Mouse (Mus musculus) embryonic facial prominence, embryonic 13.5 days (tissue): ENCODE measurements at regions not wholly inside any gene's neighbourhood (a gene's known extent, or its start where the extent isn't known, plus 50 kb on each side); places are given as distances from the start of the nearest gene placed in this dataset.
A peak's percentile ranks its signal among the peaks of the same experiment; 100 is the strongest.

Experiments
- ATAC-seq: fragments of 200-750 bp; cut with Nextera tagmentation; 2 replicates; pipeline ENCODE4 v1.8.0; 2017; ENCODE audit warnings: low read depth; ENCODE audit not compliant: insufficient number of reproducible peaks, insufficient read depth, low FRiP score, low TSS enrichment
- H3K27ac ChIP-seq: fragments of 300-500 bp; sonication (generic); 2 replicates; pipeline ENCODE4 v1.5.1; 2015; ENCODE audit warnings: moderate library complexity, mild to moderate bottlenecking, inconsistent platforms
- H3K27me3 ChIP-seq: fragments of 300-500 bp; sonication (generic); 2 replicates; pipeline ENCODE4 v1.6.1; 2015; ENCODE audit warnings: mild to moderate bottlenecking, inconsistent platforms
- H3K36me3 ChIP-seq: fragments of 300-500 bp; sonication (generic); 2 replicates; pipeline ENCODE4 v1.6.1; 2015; ENCODE audit warnings: mild to moderate bottlenecking, inconsistent platforms
- H3K4me1 ChIP-seq: fragments of 300-500 bp; sonication (generic); 2 replicates; pipeline ENCODE4 v1.6.1; 2015; ENCODE audit warnings: inconsistent platforms
- H3K4me2 ChIP-seq: fragments of 300-500 bp; sonication (generic); 2 replicates; pipeline ENCODE4 v1.6.1; 2015; ENCODE audit warnings: moderate library complexity, mild to moderate bottlenecking, inconsistent platforms
- H3K4me3 ChIP-seq: fragments of 300-500 bp; sonication (generic); 2 replicates; pipeline ENCODE4 v1.5.1; 2015; ENCODE audit warnings: mild to moderate bottlenecking, inconsistent platforms
- H3K9ac ChIP-seq: fragments of 300-500 bp; sonication (generic); 2 replicates; pipeline ENCODE4 v1.6.1; 2015; ENCODE audit warnings: mild to moderate bottlenecking, inconsistent platforms
- H3K9me3 ChIP-seq: fragments of 300-500 bp; sonication (generic); 2 replicates; pipeline ENCODE4 v1.6.1; 2016; ENCODE audit warnings: inconsistent platforms
- WGBS: fragments of 180-500 bp; shearing (Covaris S2); methylation state at CpG from one replicate; pipeline ENCODE4 v1.1.7; 2015; ENCODE audit warnings: mixed read lengths; 5-methylcytosine and 5-hydroxymethylcytosine counted together

GRCm38 (mm10) chr2:124718985-124719384 is 348.9 kb upstream of the Slc24a5 start:
- Histone ChIP-seq H3K4me2 (no peak overlapping the region), H3K4me1 (no peaks in the 10 kb centered on the region; the same call in 1 of the 2 replicates), H3K9ac (no peak overlapping the region), H3K9me3 (no peaks in the 10 kb centered on the region), H3K36me3 (no peaks in the 10 kb centered on the region), H3K27me3 (no peaks in the 10 kb centered on the region), H3K27ac (no peak overlapping the region), H3K4me3 (no peak overlapping the region)
- ATAC-seq: no peak
- WGBS: 74% methylated on average over 9 of the region's 9 CpGs

GRCm38 (mm10) chr2:124719820-124720478 is 348.0 kb upstream of the Slc24a5 start:
- no peak overlapping the region for H3K9ac ChIP-seq

GRCm38 (mm10) chr2:124720593-124721445 is 347.1 kb upstream of the Slc24a5 start:
- 81% methylated on average over 14 of the region's 14 CpGs for WGBS
- Histone ChIP-seq H3K9ac (no peak overlapping the region), H3K4me3 (no peak overlapping the region)

More at GRCm38 (mm10) chr2:124719820-124720478, 348.0 kb upstream of the Slc24a5 start:
- Histone ChIP-seq H3K27me3 (no peaks in the 10 kb centered on the region), H3K4me2 (no peak overlapping the region), H3K36me3 (no peaks in the 10 kb centered on the region), H3K4me1 (no peaks in the 10 kb centered on the region; the same call in 1 of the 2 replicates), H3K27ac (no peak overlapping the region), H3K4me3 (no peak overlapping the region), H3K9me3 (no peaks in the 10 kb centered on the region)
- ATAC-seq: no peak
- 68% methylated on average over 14 of the region's 14 CpGs for WGBS

GRCm38 (mm10) chr2:124724171-124724570 is 343.8 kb upstream of the Slc24a5 start:
- H3K27ac ChIP-seq: no peak overlapping the region
- 70% methylated on average over 4 of the region's 4 CpGs for WGBS
- no peak overlapping the region for H3K4me2 ChIP-seq

More at GRCm38 (mm10) chr2:124720593-124721445, 347.1 kb upstream of the Slc24a5 start:
- no peaks in the 10 kb centered on the region for H3K27me3 ChIP-seq
- H3K9me3 ChIP-seq: no peaks in the 10 kb centered on the region
- no peak for ATAC-seq
- H3K36me3 ChIP-seq: no peaks in the 10 kb centered on the region
- H3K4me1 ChIP-seq: no peaks in the 10 kb centered on the region; the same call in 1 of the 2 replicates
- no peak overlapping the region for H3K27ac ChIP-seq
- no peak overlapping the region for H3K4me2 ChIP-seq

GRCm38 (mm10) chr2:124724827-124725480 is 343.0 kb upstream of the Slc24a5 start:
- H3K4me1 ChIP-seq: no peaks in the 10 kb centered on the region
- H3K27me3 ChIP-seq: no peaks in the 10 kb centered on the region
- H3K27ac ChIP-seq: no peak overlapping the region
- H3K4me2 ChIP-seq: no peak overlapping the region
- no peaks in the 10 kb centered on the region for H3K36me3 ChIP-seq
- H3K9ac ChIP-seq: no peak overlapping the region
- H3K4me3 ChIP-seq: no peak overlapping the region
- H3K9me3 ChIP-seq: no peaks in the 10 kb centered on the region
- no peak for ATAC-seq
- WGBS: 75% methylated on average over 5 of the region's 5 CpGs

More at GRCm38 (mm10) chr2:124724171-124724570, 343.8 kb upstream of the Slc24a5 start:
- H3K36me3 ChIP-seq: no peaks in the 10 kb centered on the region
- no peak for ATAC-seq
- no peaks in the 10 kb centered on the region for H3K4me1 ChIP-seq
- H3K9ac ChIP-seq: no peak overlapping the region
- H3K27me3 ChIP-seq: no peaks in the 10 kb centered on the region
- H3K9me3 ChIP-seq: no peaks in the 10 kb centered on the region
- no peak overlapping the region for H3K4me3 ChIP-seq

- no peaks in the 10 kb centered on the region for H3K36me3 ChIP-seq
- H3K9me3 ChIP-seq: no peaks in the 10 kb centered on the region
- no peak overlapping the region for H3K4me2 ChIP-seq
- no peaks in the 10 kb centered on the region; the same call in 1 of the 2 replicates for H3K27me3 ChIP-seq
- no peak for ATAC-seq
- H3K9ac ChIP-seq: no peak overlapping the region
- H3K4me1 ChIP-seq: no peaks in the 10 kb centered on the region
- WGBS: 87% methylated on average over 5 of the region's 5 CpGs
- H3K4me3 ChIP-seq: no peak overlapping the region
- no peak overlapping the region for H3K27ac ChIP-seq
Measured at GRCm38 (mm10) chr2:124727979-124728378, 339.9 kb upstream of the Slc24a5 start.

- Histone ChIP-seq H3K27ac (no peak overlapping the region), H3K4me1 (no peaks in the 10 kb centered on the region), H3K4me3 (no peak overlapping the region), H3K4me2 (no peak overlapping the region), H3K36me3 (no peaks in the 10 kb centered on the region), H3K9me3 (no peaks in the 10 kb centered on the region), H3K27me3 (no peaks in the 10 kb centered on the region; the same call in 1 of the 2 replicates), H3K9ac (no peak overlapping the region)
- WGBS: 56% methylated on average over 2 of the region's 2 CpGs
- no peak for ATAC-seq
Measured at GRCm38 (mm10) chr2:124732593-124732992, 335.3 kb upstream of the Slc24a5 start.

GRCm38 (mm10) chr2:124740848-124741247 is 327.1 kb upstream of the Slc24a5 start:
- peak overlapping the region; percentile 48; the same call in 1 of the 2 replicates for H3K27ac ChIP-seq
- peak overlapping the region; percentile 35 for H3K4me2 ChIP-seq
- H3K9ac ChIP-seq: no peak overlapping the region
- no peaks in the 10 kb centered on the region; the same call in 1 of the 2 replicates for H3K27me3 ChIP-seq
- no peak for ATAC-seq
- no peaks in the 10 kb centered on the region for H3K36me3 ChIP-seq
- H3K4me1 ChIP-seq: peaks cover 12% of the 10 kb centered on the region
- 34% methylated on average over 13 of the region's 13 CpGs for WGBS
- no peak overlapping the region for H3K4me3 ChIP-seq
- H3K9me3 ChIP-seq: no peaks in the 10 kb centered on the region

- no peak overlapping the region for H3K4me3 ChIP-seq
- no peak overlapping the region for H3K4me2 ChIP-seq
- H3K36me3 ChIP-seq: no peaks in the 10 kb centered on the region
- no peaks in the 10 kb centered on the region for H3K27me3 ChIP-seq
- peaks cover 12% of the 10 kb centered on the region for H3K4me1 ChIP-seq
- no peak overlapping the region for H3K9ac ChIP-seq
- WGBS: 92% methylated on average over 2 of the region's 2 CpGs
- H3K27ac ChIP-seq: no peak overlapping the region
- ATAC-seq: no peak
- H3K9me3 ChIP-seq: no peaks in the 10 kb centered on the region
Measured at GRCm38 (mm10) chr2:124742964-124743363, 325.0 kb upstream of the Slc24a5 start.

GRCm38 (mm10) chr2:124745045-124745444 is 322.9 kb upstream of the Slc24a5 start:
- no peak overlapping the region for H3K9ac ChIP-seq
- H3K4me1 ChIP-seq: peaks cover 12% of the 10 kb centered on the region

GRCm38 (mm10) chr2:124747119-124747518 is 320.8 kb upstream of the Slc24a5 start:
- Histone ChIP-seq H3K36me3 (no peaks in the 10 kb centered on the region), H3K9ac (no peak overlapping the region), H3K4me1 (no peaks in the 10 kb centered on the region), H3K27me3 (no peaks in the 10 kb centered on the region), H3K4me3 (no peak overlapping the region), H3K27ac (no peak overlapping the region), H3K4me2 (no peak overlapping the region), H3K9me3 (no peaks in the 10 kb centered on the region)
- WGBS: 83% methylated on average over 1 of the region's 1 CpGs
- no peak for ATAC-seq

More at GRCm38 (mm10) chr2:124745045-124745444, 322.9 kb upstream of the Slc24a5 start:
- Histone ChIP-seq H3K36me3 (no peaks in the 10 kb centered on the region), H3K27ac (no peak overlapping the region), H3K4me2 (no peak overlapping the region), H3K9me3 (no peaks in the 10 kb centered on the region), H3K4me3 (no peak overlapping the region), H3K27me3 (no peaks in the 10 kb centered on the region)
- ATAC-seq: no peak
- WGBS: 82% methylated on average over 2 of the region's 2 CpGs
